Mouse (Mus musculus): ENCODE data around the gene Ybx2.

Ybx2 gene

GRCm38 (mm10) chr11:69965271-69966005 is 29.8 kb downstream of the Ybx2 start:
- no peak for DNase-seq

DNA sequence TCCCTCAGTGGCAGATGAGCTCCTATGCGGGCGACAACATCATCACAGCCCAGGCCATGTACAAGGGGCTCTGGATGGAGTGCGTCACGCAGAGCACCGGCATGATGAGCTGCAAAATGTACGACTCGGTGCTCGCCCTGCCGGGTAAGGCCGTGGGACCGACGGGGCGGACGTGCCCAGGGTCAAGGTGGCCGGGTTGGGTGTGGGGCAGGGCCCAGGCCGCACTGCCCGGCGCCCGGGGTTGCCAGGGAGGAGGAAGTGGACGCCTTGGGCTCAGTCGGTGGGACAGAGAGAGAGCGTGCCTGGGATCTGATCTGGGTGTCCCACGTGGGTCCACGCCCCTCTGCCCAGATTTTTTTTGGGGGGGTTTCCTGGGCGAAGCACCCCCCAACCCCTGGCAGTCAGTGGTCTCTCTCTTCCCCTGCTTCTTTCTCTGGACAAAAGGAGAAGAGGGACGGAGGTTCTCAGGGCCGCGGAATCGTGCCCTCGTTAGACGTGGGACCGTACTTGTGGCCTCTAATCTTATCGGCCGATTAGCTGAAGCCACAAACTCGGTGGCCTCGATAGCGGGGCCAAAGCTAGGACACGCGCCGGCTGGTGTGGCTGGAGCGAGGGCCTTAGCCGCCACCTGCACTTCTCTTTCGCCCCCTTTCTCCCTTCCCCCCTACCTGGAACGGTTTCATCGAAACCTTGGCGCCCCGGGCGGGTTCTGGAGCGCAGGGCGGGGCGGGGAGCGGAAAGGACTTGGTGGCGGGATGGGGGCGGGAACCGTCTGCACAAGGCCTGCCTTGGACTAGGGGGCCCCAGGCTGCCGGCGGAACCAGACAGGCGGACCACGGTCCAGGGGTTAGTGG is 30.6 kb downstream of the Ybx2 start:
- no peak for DNase-seq

DNA sequence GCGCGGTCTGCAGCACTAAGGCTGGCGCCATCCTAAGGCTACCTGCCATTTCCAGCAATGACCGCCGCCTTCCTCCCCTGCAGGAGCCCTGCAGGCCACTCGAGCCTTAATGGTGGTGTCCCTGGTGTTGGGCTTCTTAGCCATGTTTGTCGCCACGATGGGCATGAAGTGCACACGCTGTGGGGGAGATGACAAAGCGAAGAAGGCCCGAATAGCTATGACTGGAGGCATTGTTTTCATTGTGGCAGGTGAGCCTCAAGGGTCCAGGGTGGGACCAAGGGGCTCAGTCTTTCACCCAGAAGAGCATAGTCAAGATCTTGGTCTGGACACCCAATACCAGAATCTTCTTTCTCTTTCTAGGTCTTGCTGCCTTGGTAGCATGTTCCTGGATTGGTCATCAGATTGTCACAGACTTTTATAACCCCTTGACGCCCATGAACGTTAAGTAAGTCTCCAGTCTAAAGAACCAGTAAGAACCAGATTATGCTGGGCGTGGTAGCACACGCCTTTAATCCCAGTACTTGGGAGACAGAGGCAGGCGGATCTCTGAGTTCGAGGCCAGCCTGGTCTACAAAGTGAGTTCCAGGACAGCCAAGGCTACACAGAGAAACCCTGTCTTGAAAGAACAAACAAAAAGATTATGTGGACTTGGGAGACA is 31.4 kb downstream of the Ybx2 start:
- no peak for DNase-seq

GRCm38 (mm10) chr11:69968793-69969192 is 33.2 kb downstream of the Ybx2 start:
- no peak for DNase-seq

DNA sequence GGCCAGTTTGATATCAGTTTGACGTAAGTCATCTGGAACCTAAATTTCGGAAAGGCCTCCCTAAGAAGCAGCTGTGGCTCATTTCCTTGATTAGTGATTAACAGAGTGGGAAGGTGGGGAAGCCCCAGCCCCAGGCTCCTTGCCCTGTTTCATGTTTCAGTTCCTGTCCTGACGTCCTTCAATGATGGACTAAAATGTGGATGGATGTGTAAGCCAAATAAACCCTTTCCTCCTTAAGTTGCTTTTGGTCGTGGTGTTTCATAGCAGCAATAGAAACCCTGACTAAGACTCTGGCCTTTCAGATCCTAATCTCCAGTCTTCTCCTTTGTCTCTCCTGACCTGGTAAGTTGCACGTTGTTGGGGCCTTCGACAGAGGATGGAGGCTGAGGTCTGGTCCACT is 34.6 kb downstream of the Ybx2 start:
- no peak for DNase-seq

GRCm38 (mm10) chr11:69970775-69971174 is 35.2 kb downstream of the Ybx2 start:
- DNase-seq, result no peak

GRCm38 (mm10) chr11:69974907-69975306 is 39.3 kb downstream of the Ybx2 start:
- DNase-seq, result no peak

- DNase-seq, result no peak
Measured at GRCm38 (mm10) chr11:69976271-69976670, 40.7 kb downstream of the Ybx2 start.

GRCm38 (mm10) chr11:69979827-69980195 is 44.2 kb downstream of the Ybx2 start:
- no peak for DNase-seq

DNA sequence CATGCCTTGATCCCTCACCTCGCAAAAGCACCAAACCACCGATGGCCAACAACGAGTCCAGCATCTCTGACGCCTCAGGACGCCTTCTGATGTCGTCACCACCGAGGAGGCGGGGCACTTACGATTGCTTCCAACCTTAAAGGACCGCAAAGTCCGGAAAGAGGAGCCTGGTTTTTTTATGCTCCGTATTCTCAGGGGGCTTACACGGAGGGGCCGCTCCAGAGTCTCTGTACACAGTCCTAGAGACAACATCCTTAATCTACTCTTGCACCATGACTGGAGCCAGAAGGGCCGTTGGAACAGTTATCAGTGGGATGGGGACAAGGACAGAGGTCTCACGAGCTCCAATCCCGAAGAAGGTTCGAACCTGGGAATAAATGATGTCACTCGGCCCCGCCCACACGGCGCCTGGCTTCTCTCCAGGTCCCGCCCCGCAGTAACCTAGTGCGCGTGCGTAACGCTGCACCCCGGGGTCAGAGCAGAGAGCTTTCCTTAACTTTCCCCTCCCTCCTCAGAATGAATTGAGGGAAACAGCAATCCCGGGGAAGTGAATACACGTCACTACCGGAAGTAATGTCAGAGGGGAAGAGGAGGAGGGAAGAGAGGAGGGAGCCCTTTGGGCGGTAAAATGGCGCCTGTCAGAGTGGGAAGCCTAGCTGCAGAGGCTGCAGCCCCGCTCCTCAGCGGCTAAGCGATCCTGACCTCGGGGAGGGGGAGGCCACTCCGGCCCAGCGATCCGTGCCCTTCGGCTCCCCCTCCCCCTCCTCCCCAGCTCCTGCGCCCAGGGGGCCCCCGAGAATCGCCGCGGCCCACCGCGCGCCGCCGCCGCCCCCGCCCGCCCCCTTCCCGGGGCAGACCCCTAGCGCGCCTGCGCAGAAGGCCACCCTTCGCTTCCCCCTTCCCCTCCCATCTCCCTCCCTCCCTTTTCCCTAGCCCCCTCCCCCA is 44.9 kb downstream of the Ybx2 start:
- DNase-seq, result peak; percentile 100

DNA sequence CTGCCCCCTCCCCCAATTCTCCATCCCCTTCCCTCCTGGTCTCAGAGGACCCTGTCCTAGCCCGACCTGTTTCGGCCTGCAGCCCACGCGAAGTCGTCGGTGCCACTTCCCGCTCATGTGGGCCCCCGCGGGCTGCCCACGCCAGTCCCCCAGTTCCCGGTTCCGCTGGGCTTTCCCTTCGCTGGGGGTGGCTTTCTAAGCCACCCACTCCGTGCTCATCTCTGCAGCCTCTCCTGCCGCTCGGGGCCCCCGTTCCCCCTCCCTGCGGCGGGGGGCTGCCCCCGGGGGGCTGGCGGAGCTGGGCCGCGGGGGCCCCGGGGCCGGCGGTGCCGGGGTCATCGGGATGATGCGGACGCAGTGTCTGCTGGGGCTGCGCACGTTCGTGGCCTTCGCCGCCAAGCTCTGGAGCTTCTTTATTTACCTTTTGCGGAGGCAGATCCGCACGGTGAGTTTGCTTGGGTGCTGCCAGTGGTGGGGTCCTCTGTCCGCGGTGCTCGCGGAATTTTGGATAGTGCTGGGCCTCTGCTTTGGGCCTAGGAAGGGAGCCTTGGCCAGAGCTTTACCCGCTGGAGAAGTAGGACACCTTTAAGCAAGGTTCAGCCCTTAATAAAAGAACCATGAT is 45.7 kb downstream of the Ybx2 start, which contains the start of gene Ctdnep1:
Gene Ctdnep1 (plus strand): TSS at position 16 of the 622 bp plus-strand sequence.
- peak; percentile 46 for DNase-seq

DNA sequence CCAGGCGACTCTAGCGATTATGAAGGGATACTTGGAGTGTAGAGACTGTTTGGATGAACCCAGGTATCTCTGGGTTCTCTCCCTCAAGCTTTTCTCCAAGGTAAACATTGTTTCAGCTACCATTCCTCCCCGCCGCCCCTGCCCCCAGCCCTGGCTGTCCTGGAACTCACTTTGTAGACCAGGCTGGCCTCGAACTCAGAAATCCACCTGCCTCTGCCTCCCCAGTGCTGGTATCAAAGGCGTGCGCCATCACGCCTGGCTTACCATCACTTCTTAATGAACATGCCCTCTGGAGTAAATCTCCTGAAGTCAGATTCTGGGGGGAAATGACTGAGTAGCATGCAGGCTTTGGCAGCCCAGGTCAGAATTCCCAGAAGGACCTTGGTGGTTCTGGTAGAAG is 46.6 kb downstream of the Ybx2 start, which contains the start of gene Elp5:
Gene Elp5 (minus strand): TSS at position 293 of the 400 bp plus-strand sequence.
- no peak for DNase-seq

GRCm38 (mm10) chr11:69982877-69983276 is 47.3 kb downstream of the Ybx2 start:
- DNase-seq, result no peak

GRCm38 (mm10) chr11:69983377-69983776 is 47.8 kb downstream of the Ybx2 start:
- no peak for DNase-seq

GRCm38 (mm10) chr11:69984431-69984830 is 48.8 kb downstream of the Ybx2 start:
- no peak for DNase-seq

- peak; percentile 36 for DNase-seq
Measured at GRCm38 (mm10) chr11:69989949-69990348, 54.4 kb downstream of the Ybx2 start.

All from cerebellum, adult 8-10 months (tissue).